Mouse (Mus musculus) naive thymus-derived CD4-positive, alpha-beta T cell, adult 2 months (primary cell): Measurements from ENCODE around the gene Fkbp8.

Experiments used
- DNase-seq: peaks from one replicate; pipeline ENCODE4 v3.0.0-alpha.2; 2011; ENCODE audit warnings: low read depth

The Fkbp8 gene

GRCm38 (mm10) chr8:70528182-70528797, 766 bp downstream of the Fkbp8 start:
- DNase-seq: no peak

GRCm38 (mm10) chr8:70529299-70529698, 1.8 kb downstream of the Fkbp8 start:
- DNase-seq: no peak

- no peak for DNase-seq
Measured at GRCm38 (mm10) chr8:70529741-70530161, 2.2 kb downstream of the Fkbp8 start.

GRCm38 (mm10) chr8:70530314-70530713, 2.8 kb downstream of the Fkbp8 start:
- DNase-seq: no peak

- DNase-seq: no peak
Measured at GRCm38 (mm10) chr8:70534281-70534680, 6.8 kb downstream of the Fkbp8 start.

GRCm38 (mm10) chr8:70535221-70535620, 7.7 kb downstream of the Fkbp8 start:
- DNase-seq: no peak

GRCm38 (mm10) chr8:70535701-70536100, 8.2 kb downstream of the Fkbp8 start:
- DNase-seq: no peak

- DNase-seq: no peak
Measured at GRCm38 (mm10) chr8:70538024-70538579, 10.6 kb downstream of the Fkbp8 start.

- DNase-seq: peak; percentile 99
Measured at GRCm38 (mm10) chr8:70538633-70539076, 11.1 kb downstream of the Fkbp8 start.

GRCm38 (mm10) chr8:70539077-70539813, 11.7 kb downstream of the Fkbp8 start, which contains the start of gene Ell:
Gene Ell, plus strand, starts transcription at chr8:70539457.
- peak; percentile 100 for DNase-seq

GRCm38 (mm10) chr8:70540013-70540506, 12.5 kb downstream of the Fkbp8 start:
- DNase-seq: no peak

- no peak for DNase-seq
Measured at GRCm38 (mm10) chr8:70540507-70541071, 13.1 kb downstream of the Fkbp8 start.

- no peak for DNase-seq
Measured at GRCm38 (mm10) chr8:70541081-70541480, 13.6 kb downstream of the Fkbp8 start.

- DNase-seq: peak; percentile 55
Measured at GRCm38 (mm10) chr8:70544200-70544687, 16.7 kb downstream of the Fkbp8 start.

- DNase-seq: no peak
Measured at GRCm38 (mm10) chr8:70546412-70546811, 18.9 kb downstream of the Fkbp8 start.

- DNase-seq: no peak
Measured at GRCm38 (mm10) chr8:70547762-70548161, 20.2 kb downstream of the Fkbp8 start.

- peak; percentile 70 for DNase-seq
Measured at GRCm38 (mm10) chr8:70549412-70550184, 22.1 kb downstream of the Fkbp8 start.

- no peak for DNase-seq
Measured at GRCm38 (mm10) chr8:70551558-70552161, 24.1 kb downstream of the Fkbp8 start.

- DNase-seq: no peak
Measured at GRCm38 (mm10) chr8:70552836-70553235, 25.3 kb downstream of the Fkbp8 start.

- DNase-seq: no peak
Measured at GRCm38 (mm10) chr8:70553740-70554139, 26.2 kb downstream of the Fkbp8 start.

GRCm38 (mm10) chr8:70555079-70555747, 27.7 kb downstream of the Fkbp8 start:
- no peak for DNase-seq
